Mouse (Mus musculus) thymus, postnatal 14 days (tissue): Measurements from ENCODE around the gene Epb41l5.

ENCODE experiments used
- DNase-seq: peaks from one replicate; pipeline ENCODE4 v3.0.0; 2021

Epb41l5 gene

DNA sequence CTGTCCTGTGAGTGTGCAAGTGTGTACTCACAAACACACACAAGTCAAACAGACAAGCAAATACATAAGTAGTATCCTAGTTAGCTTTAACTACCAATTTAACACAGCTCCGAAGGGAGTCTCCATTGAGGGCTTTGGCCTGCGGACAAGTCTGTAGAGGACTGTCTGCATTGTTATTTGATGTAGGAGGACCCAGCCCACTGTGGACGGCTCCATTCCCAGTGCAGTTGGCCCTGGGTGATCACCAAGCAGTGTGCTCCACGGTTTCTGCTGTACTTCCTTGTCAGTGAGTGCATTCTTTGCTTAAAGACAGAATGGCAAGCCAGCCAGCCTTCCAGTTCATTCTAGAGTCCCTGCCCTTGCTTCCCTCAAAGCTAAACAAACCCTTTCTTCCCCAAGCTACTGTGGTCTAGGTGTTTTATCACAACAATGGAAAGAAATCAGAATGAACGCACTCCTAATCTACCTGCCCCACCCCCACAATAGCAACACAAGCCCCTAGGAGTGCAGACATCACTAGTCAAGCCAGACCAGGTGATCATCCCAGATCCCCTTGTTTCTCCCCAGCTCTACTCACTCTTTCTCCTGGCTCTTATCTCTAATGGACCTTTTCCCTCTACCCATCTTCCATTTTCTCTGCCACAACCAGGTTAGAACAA is 151.3 kb downstream of the Epb41l5 start:
- DNase-seq = no peak

GRCm38 (mm10) chr1:119495396-119495775 is 153.4 kb downstream of the Epb41l5 start:
- no peak for DNase-seq
